Mouse (Mus musculus): ENCODE measurements around the gene Oscar.

Oscar gene

DNA sequence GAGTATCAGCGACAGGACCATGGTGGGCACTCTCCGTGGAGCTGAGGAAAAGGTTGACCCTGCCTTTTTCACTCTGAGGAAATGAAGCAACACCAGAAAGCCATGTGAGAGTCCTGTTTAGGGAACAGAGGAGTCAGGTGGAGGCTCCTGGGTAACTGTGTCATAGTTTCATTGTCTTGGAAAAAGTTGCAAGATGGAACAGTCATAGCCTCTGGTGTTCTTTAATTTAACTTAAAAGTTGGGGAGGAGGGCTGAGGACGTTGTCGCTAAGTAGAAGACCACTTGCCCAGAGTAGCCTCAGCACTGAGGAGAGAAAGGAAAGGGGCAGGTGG lies at the start of gene Oscar:
Oscar (minus strand) TSS at position 101 of the 332 bp plus-strand sequence.
- in situ Hi-C loops (cut with MboI, MseI): loop anchor here (25.0 kb wide), 1 partner anchor 221 kb away; the partner anchor contains the start of genes Gm15448 and Pira2

DNA sequence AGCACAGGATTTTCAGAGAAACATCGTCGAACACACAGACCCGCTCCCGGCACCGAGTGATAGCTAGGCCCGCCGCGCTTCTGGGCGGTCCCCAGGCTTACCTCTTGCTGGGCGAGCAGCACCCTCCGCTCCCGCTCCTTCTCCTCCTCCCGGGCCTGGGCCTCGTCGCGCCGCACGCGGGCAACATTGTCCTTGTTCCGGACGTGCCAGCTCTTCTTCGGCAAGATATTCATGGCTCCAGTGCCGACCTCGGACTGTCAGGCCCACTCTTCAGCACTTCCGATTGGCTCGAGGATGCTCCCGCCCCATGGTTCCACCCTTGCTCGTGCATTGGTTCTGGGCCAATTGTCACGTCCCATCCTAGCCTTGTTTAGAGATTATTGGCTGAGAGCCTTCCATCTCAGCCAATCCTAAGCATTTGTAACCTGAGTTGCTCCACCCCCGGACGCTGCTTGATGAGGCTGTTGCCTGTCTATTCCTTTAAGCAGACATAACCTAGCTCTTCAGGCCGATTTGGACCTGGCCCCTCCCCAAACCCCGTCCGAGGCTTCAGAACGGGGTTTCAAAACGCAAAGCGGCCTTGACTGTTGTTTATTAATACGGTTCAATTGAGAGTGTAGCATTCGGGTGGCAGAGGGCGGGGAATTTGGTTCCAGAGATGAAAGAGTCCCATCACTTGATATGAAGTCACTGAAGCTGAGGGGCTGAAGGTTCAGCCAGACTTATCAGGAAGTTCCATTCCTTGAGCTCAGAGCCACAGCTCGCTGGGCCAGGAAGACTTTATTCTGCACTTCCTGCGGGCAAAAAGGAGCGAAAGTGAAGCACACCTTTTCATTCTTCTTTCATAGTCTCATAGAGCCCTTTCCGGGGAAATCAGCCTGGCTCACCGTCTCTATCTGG lies 49.5 kb upstream of the Oscar start, which contains the start of gene Leng1:
Leng1 (minus strand) TSS at position 626 of the 900 bp plus-strand sequence.
- in situ Hi-C loops (cut with MboI, MseI): no loop called here

DNA sequence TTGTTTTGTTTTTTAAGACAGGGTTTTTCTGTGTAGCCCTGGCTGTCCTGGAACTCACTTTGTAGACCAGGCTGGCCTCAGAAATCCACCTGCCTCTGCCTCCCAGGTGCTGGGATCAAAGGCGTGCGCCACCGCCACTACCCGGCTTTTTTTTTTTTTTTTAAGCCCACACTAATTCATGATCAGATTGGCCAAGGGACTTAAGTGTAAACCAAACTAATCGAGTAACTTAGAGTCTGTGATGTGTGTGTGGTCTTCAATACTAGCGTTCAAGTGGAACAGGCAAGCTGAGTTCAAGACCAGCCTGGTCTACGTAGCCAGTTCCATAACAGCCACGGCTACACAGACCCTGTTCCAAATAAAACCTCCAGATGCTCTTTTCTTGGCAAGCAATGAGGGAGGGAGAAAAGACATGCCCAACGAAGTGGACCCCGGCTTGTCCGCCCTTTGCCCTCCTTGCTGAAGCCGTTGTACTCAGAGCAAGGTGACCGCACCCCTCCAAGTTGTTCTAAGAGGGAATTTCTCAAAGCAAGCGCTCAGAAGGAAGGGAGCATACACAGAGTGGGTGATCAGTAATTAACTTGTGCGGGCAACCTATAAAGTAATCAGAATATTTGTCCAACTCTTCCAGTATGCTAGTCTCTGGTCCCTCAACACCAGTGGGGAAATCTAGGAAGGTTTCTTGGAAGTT lies 48.7 kb upstream of the Oscar start:
- in situ Hi-C loops (cut with MboI, MseI): no loop called here

DNA sequence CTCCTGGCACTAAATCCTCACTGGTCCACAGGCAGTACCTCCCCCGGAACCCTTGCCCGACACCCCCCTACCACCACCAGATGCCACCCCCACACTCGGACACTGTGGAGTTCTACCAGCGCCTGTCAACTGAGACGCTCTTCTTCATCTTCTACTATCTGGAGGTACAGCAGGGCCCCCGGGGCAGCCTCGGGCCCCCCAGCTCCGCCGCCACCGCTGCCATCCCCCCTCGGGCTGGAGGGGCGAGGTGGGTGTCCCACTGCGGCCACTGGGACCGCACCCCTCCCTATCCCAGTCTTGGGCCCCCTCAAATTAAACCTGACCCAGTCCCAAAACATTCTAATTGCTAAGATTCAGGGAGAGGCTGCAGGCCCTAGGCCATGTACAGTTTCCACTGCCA lies 42.6 kb upstream of the Oscar start:
- in situ Hi-C loops (cut with MboI, MseI): no loop called here

DNA sequence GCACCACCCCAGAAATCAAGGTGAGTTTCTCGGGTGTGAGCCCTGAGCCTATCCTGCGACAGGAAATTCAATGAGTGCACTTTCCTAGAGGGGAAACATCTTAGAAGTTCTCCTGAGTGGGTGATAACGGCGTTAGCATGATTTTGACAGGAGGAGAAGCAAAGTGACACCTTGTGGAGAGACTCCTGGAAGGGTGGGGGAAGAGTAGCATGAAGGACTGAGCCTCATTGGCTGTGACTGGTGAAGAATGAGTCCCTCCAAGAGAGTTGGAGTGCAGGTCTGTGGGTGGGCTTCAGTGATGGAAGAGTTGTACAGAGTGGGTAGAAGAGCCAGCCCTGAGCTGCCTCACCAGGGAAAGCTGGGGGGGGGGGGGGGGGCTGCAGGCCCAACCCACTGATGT lies 41.0 kb upstream of the Oscar start:
- in situ Hi-C loops (cut with MboI, MseI): no loop called here

DNA sequence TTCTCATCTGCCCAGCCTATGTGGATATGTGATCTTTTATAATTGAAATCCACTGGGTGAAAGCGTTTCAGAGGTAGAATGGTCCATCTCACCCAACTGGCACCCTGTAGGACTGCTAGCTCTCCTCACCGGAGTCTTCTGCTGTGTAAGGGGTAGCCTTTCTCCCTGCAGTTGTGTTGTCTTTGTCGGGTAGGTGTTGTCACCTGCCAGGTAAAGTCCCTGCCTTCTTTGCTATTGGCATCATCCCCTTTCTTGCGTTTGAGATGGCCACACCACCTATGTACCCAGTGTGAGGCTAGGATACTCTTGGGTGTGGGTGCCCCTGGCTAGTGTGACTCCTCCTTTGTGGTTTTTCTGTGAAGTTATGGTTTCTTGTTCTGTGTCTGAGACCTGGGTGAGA lies 30.7 kb upstream of the Oscar start:
- in situ Hi-C loops (cut with MboI, MseI): loop anchor here (25.0 kb wide), 2 partner anchors 1016 to 1416 kb away; partner anchors contain the start of genes Ppp6r1, U2af2 and Zfp580

DNA sequence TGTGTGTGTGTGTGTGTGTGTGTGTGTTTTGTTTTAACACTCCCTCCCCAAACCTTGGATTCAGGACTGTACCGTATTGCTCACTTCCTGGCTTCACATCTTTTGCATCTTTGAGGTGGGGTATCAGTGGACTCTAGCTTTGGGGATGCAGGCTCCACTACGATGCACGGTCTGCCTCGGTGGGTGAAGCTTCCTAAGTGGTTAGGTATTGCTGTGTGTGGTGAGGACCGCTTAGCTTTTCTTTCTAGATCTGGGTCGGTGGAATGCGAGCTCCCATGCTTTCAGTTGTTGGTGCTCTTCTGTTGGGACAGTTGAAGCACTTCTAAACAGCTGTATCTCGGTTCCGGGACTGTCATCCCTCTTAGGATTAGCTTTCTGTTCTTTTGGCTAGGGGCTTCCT lies 30.2 kb upstream of the Oscar start:
- in situ Hi-C loops (cut with MboI, MseI): loop anchor here (25.0 kb wide), 2 partner anchors 1016 to 1416 kb away; partner anchors contain the start of genes Ppp6r1, U2af2 and Zfp580

DNA sequence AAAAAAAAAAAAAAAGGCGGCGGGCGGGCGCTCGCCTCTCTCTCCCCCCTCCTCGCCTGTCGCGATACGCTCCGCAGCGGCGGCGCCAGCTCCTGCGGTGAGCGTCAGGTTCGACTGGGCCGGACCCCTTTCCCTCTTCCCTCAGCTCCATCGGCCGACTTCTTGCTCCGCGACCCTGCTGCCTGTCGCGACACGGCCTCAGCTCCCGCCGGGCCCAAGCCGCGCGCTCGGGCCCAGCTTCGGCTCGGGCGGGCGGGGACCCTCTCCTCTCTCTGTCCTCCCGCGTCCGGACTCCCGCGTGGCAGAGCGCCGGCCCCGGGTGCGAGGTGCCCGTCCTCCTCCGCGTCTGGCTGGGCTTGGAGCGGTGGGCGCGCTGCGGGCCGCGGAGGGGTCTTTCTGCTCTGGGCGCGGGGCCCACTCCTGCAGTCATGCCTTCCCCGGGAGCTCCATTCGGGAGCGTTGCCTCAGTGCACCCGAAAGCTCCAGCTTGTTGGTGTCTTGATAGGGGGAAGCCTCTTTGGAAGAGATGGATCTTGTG lies 29.6 kb upstream of the Oscar start:
- in situ Hi-C loops (cut with MboI, MseI): loop anchor here (25.0 kb wide), 2 partner anchors 1017 to 1417 kb away; partner anchors contain the start of genes Ppp6r1, U2af2 and Zfp580

DNA sequence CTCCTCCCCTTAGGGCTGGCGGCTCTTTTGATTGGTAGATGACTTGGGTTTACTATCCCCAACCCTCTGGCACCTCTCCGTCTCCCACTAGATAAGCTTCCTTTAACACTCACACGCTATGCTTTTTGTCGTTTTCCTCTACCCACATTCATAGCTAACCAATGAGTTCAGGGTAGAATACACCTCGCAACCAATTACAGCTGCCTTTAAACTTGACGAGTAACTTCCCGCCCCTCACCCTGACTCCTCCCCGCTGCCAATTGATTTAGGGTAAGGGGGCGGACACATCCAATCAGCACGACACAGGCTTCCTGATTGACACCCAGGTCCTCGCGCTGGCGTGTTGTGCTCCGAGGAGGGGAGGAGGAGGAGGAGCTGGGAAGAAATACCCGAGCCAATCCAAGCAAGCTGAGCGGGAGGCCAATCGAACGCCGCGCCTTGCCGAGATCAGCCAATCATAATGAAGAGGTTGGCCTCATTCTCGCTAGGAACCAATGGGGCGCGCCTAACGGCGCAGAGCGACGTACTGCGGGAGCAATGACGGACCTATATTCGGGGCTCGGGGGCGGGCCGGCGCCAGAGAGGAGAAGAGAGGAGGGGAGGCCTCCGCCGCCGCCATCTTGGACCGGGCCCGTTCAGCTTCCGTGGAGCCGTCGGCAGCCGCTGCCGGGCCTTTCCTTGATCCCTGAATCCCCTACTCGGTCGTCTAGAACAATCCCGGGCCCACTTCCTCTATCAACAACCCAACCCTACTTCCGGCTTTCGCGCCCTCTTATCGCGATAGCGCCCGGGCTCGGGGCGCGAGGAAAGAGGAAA lies 28.9 kb upstream of the Oscar start, which contains the start of gene Cnot3:
Cnot3 (plus strand) TSS at position 597 of the 816 bp plus-strand sequence.
- in situ Hi-C loops (cut with MboI, MseI): loop anchor here (25.0 kb wide), 2 partner anchors 1017 to 1417 kb away; partner anchors contain the start of genes Ppp6r1, U2af2 and Zfp580

DNA sequence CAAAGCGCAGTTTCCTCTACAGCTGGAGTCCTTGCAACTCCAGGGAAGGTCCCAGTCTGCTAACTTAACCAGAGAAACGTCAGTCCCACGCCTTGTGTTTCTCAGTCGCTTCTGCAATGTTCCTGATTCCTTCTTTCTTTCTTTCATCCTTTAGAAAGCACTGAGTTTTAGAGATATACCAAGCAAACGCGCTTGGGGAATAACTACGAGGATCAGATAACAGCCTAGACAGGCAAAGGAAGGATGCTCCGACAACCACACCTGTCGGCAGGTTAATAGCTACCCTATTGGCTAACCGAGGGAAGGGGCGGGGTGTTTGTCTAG lies 28.4 kb upstream of the Oscar start:
- in situ Hi-C loops (cut with MboI, MseI): loop anchor here (25.0 kb wide), 2 partner anchors 1018 to 1418 kb away; partner anchors contain the start of genes Ppp6r1, U2af2 and Zfp580

DNA sequence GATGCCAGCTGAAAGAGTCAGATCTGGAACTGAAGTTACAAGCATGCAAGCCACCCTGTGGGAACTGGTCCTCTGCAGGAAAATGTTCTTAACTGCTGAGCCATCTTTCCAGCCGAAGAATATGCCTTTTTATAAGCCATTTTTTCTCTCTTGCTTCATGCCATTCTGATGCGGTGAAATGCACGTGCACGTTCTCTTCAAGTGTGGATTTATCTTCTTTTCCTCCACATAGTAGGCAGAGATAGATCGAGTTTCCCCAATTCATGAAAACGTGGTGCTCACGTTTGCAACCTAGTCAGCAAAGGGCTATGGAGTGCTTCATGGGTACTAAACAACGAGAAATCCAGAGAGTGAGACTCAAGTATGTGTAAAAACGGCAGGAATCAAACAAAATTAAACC lies 27.9 kb upstream of the Oscar start:
- in situ Hi-C loops (cut with MboI, MseI): loop anchor here (25.0 kb wide), 2 partner anchors 1018 to 1418 kb away; partner anchors contain the start of genes Ppp6r1, U2af2 and Zfp580

DNA sequence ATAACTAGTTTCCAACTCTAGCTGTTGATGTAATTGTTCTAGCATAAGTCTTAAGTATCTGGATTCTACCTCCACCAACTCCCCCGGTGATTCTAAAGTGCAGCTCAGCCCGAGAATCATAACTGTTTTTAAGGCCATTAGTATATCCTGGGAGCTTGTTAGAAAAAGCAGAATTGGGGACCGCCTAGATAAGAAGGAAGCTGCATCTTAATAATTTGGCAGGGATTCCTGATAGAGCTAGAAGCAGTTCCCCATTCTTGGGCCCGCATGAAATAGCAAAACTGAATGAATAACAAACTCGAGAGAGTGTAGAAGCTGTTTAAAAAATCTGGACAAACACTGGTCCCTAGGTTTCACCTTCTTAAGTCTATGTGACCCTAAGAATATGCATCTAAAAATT lies 27.5 kb upstream of the Oscar start:
- in situ Hi-C loops (cut with MboI, MseI): loop anchor here (25.0 kb wide), 2 partner anchors 1019 to 1419 kb away; partner anchors contain the start of genes Ppp6r1, U2af2 and Zfp580

DNA sequence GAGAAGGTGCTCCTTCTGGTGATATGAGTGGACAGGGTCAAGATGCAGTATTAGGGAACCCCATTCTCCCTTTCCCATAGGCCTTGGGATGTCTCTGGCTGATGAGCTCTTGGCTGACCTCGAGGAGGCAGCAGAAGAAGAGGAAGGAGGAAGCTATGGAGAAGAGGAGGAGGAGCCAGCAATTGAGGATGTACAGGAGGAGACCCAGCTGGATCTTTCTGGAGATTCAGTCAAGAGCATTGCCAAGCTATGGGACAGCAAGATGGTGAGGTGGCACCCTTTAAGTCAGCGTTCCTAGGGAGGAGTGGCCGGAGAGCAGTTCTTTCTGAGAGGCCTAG lies 14.5 kb upstream of the Oscar start:
- in situ Hi-C loops (cut with MboI, MseI): loop anchor here (25.0 kb wide), 2 partner anchors 1032 to 1432 kb away; partner anchors contain the start of genes Ppp6r1, U2af2 and Zfp580

DNA sequence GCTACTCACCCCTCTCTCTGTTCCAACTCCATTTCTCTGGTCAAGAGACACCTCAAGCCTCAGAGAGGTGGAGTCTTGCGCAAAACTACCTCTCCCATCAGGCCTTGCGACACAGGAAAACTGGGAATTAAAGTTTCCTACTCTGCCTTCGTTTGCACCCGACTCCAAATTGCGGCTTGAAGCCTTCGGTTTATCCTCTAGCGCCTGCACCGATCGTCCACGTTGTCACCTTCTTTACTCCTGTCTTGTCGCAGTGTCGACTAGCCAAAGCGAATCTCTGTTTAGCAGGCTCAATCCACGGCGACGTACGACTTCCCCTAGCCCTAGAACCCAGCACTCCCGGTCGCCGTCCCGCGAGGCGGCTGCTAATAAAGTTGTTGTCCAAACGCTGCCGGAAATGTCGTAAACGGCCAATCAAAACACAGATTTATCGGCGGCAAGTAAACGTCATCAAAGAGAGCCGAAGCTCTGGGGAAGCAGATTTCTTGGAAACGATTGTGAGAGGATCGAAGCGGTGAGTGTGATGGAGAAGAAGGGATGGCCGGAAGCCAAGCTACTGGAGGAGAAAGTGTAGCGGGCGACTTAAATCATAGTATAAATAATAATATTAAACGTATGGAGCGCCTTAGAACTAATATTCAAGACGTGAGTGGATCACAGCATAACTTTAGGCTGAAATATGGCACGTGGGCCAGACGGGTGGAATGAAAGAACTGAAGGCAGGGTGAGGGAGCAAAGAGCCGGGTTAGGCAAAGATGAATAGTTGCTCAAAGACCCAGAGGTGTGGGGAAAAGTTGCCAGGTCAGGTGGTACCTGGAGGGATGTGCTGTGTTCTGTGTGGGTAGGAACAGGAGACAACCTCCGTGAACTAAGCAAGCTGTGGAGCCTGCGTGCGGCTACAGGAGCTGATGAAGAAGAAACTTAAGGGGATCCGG lies 13.9 kb upstream of the Oscar start, which contains the start of the genes Tfpt and Prpf31:
Tfpt (minus strand) TSS at position 387 of the 935 bp plus-strand sequence.
Prpf31 (plus strand) TSS at position 443 of the 935 bp plus-strand sequence.
- in situ Hi-C loops (cut with MboI, MseI): loop anchor here (10.0 to 25.0 kb wide), 3 partner anchors 515 to 1432 kb away; partner anchors contain the start of genes Ppp6r1, U2af2 and Zfp580

DNA sequence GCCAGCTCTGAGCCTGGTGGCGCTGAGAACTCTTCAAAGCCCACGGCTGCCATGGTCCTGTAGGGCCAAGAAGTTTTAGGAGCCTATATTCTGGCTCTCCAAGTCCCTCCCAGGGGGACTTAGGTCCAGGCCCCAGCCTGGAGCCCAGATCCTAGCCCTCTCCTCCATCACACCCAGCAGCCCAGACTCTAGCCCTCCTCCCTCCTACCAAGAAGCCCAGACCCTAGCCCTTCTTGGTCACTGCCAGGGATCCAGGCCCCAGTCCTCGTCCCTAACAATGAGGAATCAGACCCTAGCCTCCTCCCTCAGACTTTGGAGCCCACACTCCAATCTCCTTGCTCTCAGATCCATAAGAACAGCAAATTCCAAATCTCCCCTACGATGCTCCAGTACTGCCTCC lies 13.1 kb upstream of the Oscar start:
- in situ Hi-C loops (cut with MboI, MseI): loop anchor here (10.0 to 25.0 kb wide), 3 partner anchors 516 to 1433 kb away; partner anchors contain the start of genes Ppp6r1, U2af2 and Zfp580

DNA sequence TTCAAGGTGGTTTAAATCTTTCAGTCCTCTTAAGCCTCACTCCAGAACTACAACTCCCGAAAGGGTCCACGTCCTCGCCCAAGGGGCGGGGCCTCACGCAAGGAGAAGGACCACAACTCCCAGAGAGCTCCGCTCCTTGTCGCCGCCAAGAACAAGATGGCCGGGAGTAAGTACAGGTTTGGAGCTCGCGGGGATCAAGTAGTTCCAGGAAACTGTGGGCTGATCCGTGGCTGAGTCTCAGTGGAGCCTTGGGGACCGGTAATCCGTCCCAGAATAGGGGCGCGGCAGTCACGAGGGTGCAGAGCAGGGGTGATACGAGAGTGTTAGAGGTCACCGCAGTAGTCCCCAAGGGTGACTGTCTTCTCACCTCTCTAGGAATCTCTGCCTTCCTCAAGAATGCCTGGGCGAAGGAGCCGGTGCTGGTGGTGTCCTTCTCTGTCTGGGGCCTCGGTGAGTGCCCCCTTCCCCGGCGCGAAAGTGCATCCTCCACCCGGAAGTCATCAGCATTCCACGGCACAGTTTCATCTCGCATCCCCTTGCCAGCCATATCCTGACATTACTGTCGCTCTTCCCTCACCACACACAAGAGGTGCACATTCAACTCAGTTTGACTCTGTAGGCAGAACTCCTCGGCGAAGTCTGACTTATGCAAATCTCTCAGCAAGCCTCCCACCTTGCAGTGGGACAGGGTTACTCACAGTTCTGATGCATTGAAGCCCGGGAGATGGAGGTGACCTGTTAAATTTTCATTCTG lies 1.5 kb upstream of the Oscar start, which contains the start of gene Ndufa3:
Ndufa3 (plus strand) TSS at position 132 of the 754 bp plus-strand sequence.
- in situ Hi-C loops (cut with MboI, MseI): loop anchor here (25.0 kb wide), 1 partner anchor 220 kb away; the partner anchor contains the start of genes Gm15448 and Pira2

DNA sequence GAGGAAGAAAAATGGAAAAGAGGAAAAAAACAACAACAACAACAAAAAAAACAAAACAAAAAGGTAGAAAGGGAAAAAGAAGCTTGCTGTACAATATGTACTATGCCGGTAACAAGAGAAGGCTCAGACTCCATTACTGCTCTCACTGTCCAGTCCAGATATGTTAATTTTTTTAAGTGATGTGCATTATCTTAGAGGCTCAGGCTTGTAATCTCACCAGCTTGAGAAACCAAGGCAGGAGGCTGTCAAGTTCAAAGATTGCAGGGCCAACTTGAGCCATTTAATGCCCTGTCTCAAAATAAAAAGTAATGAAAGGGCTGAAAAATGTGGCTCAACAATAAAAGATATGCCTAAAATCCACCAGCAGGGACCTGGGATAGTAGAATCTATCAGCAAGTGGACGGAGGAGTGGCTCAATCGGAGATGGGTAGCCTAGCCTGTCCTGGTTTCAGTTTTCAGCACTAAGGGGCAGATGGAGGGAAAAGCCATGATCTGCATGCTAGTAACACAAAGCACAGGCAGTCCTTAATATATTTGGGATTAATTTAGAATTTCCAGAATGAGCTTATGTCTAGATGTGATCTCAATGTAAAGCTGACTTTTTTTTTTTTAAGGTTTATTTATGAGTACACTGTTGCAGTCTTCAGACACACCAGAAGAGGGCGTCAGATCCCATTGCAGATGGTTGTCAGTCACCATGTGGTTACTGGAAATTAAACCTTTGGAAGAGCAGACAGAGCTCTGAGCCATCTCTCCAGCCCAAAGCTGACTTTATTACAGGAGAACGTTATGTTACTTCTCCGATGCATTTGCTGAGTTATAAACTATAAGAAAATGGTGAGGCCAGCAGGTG lies 658 bp upstream of the Oscar start:
- in situ Hi-C loops (cut with MboI, MseI): loop anchor here (25.0 kb wide), 1 partner anchor 221 kb away; the partner anchor contains the start of genes Gm15448 and Pira2

Measured in T-helper 1 cell (primary cell).